Mouse (Mus musculus) megakaryocyte progenitor cell, adult 5-6 weeks (primary cell): ENCODE measurements around the gene Mcat. TPM values are rescaled to one million over a fixed set of nuclear protein-coding genes. Genes with fewer than 3 reads are reported as not detected.
A peak's percentile ranks its signal among the peaks of the same experiment; 100 is the strongest.
"Not testable (repeated sequence)": the region's sequence is repeated elsewhere in the genome, so short reads cannot be mapped to it uniquely, and the experiment has no call there.

Experiments
- ATAC-seq: replicated peaks from 2 replicates; pipeline ENCODE4 v1.8.0; 2016; ENCODE audit warnings: mild to moderate bottlenecking, moderate TSS enrichment, inconsistent platforms; ENCODE audit not compliant: poor library complexity
- total RNA-seq, 2 experiments: library from RNA; stranded (forward) in 1 of 2; stranded (reverse) in 1 of 2; fragments of 157-497, 149-512 nt in 1 of 2; fragments of 200-1000 nt in 1 of 2; gene quantifications; 2 replicates each; pipeline versions ENCODE4 v1.2.3 to v1.2.4; 2015 to 2017

Mcat gene
- total RNA-seq, 2 experiments from 2014 or later, result 16.3 to 17.6 TPM

- ATAC-seq, result no peak; the same call in 1 of the 2 replicates
These were observed 50.9 kb downstream of the Mcat start for GRCm38 (mm10) chr15:83512489-83513281.

- ATAC-seq, result peak; percentile 98
These were observed 52.7 kb downstream of the Mcat start, which contains the start of gene Ttll1 for GRCm38 (mm10) chr15:83510805-83511405. Gene Ttll1 (minus strand): TSS chr15:83510893.

GRCm38 (mm10) chr15:83509950-83510804, 53.4 kb downstream of the Mcat start:
- ATAC-seq, result peak; percentile 9; the same call in 1 of the 2 replicates

- not testable (repeated sequence) for ATAC-seq
These were observed 62.1 kb downstream of the Mcat start for GRCm38 (mm10) chr15:83501483-83501882.

- peak; percentile 81 for ATAC-seq
These were observed 63.2 kb downstream of the Mcat start for GRCm38 (mm10) chr15:83500352-83500751.

- no peak for ATAC-seq
These were observed 64.3 kb downstream of the Mcat start for GRCm38 (mm10) chr15:83499211-83499755.

- ATAC-seq, result no peak
These were observed 66.3 kb downstream of the Mcat start for GRCm38 (mm10) chr15:83497299-83497698.

Other genes starting within 250 kb of the Mcat start
- gene Arfgap3, start 213.5 kb downstream of the Mcat start, total RNA-seq (2015), result 19.9 and 23.7 TPM in 2 replicates
- 21.4 and 25.4 TPM in 2 replicates for gene Arfgap3, start 213.5 kb downstream of the Mcat start, total RNA-seq (2017)
- gene Pacsin2, start 99.2 kb downstream of the Mcat start, total RNA-seq (2015), result 40.0 and 47.4 TPM in 2 replicates
- 71.7 and 101 TPM in 2 replicates for gene Pacsin2, start 99.2 kb downstream of the Mcat start, total RNA-seq (2017)
- 6.2 and 7.6 TPM in 2 replicates for gene Ttll1, start 52.9 kb downstream of the Mcat start, total RNA-seq (2015)
- gene Ttll1, start 52.9 kb downstream of the Mcat start, total RNA-seq (2017), result 2.0 and 4.9 TPM in 2 replicates
- 0.15 TPM in 1 of 2 replicates, not detected in the other for gene Bik, start 36.9 kb downstream of the Mcat start, total RNA-seq (2015)
- 0.25 TPM in 1 of 2 replicates, not detected in the other for gene Bik, start 36.9 kb downstream of the Mcat start, total RNA-seq (2017)
- gene Tspo, start 195 bp downstream of the Mcat start, total RNA-seq (2015), result 123 and 129 TPM in 2 replicates
- 70.4 and 103 TPM in 2 replicates for gene Tspo, start 195 bp downstream of the Mcat start, total RNA-seq (2017)
- 17.0 and 20.8 TPM in 2 replicates for gene Ttll12, start 31.4 kb upstream of the Mcat start, total RNA-seq (2015)
- 10.9 and 11.6 TPM in 2 replicates for gene Ttll12, start 31.4 kb upstream of the Mcat start, total RNA-seq (2017)
- gene Scube1, start 161.2 kb upstream of the Mcat start, total RNA-seq (2015), result not detected in 2 replicates
- not detected in 2 replicates for gene Scube1, start 161.2 kb upstream of the Mcat start, total RNA-seq (2017)
- not detected in 2 replicates for gene Mpped1, start 215.7 kb upstream of the Mcat start, total RNA-seq (2015)
- not detected in 2 replicates for gene Mpped1, start 215.7 kb upstream of the Mcat start, total RNA-seq (2017)